ENCODE assay signal across 8 mouse cellular contexts in the genomic region with DNA sequence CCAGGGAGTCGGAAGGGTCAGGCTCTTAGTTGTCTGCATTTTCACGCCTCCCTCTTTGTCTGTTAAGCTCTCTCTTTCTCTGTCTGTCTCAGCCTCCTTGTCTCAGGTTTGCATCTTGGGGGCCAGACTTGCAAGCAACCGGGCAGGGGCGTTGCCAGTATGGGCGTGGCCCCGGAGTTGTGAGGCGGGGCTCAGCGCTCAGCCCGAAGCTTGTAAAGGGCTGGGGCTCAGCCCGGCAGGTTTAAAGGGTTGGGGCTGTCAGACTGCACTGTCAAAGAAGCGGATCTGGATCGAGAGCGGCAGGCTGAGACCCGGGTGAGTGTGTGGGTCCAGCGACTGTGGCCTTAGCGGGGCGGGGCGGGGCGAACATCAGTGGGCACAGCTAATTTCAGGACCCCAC. TPM values are rescaled to one million over a fixed set of nuclear protein-coding genes. Genes with fewer than 3 reads are reported as not detected.
DNase-seq lines count a peak whose midpoint lies in the region; ATAC-seq lines count a peak whose summit lies in the region.

Cyp4f39 (plus strand) TSS at position 242 of the 400 bp plus-strand sequence.

- peaks cover 12% of the 10 kb centered on the region for H3K4me1 ChIP-seq in embryonic facial prominence, embryonic 10.5 days
- peaks cover 46% of the 10 kb centered on the region for H3K4me1 ChIP-seq in liver, embryonic 15.5 days (replicated peaks)
- no peaks in the 10 kb centered on the region for H3K4me1 ChIP-seq in neural tube, embryonic 14.5 days (ENCODE audit: control insufficient read depth, insufficient read depth, low read length)

- peaks cover 32% of the 10 kb centered on the region for H3K27me3 ChIP-seq in embryonic facial prominence, embryonic 10.5 days (replicated peaks; ENCODE audit: low read depth, poor library complexity, severe bottlenecking)
- peaks cover 24% of the 10 kb centered on the region for H3K27me3 ChIP-seq in liver, embryonic 15.5 days
- H3K27me3 ChIP-seq in neural tube, embryonic 14.5 days (ENCODE audit: control insufficient read depth, insufficient read depth, low read length) = peaks cover 8% of the 10 kb centered on the region; the same call in 1 of the 2 replicates

- DNase-seq in ovary, postnatal 14 days (ENCODE audit: low spot score) = peak; percentile 12
- no peak for DNase-seq in ovary, postnatal 10 days (ENCODE audit: low spot score)
- DNase-seq in embryonic facial prominence, embryonic 10.5 days (ENCODE audit: low spot score) = peak; percentile 65
- no peak for DNase-seq in layer of hippocampus, adult 9-10 months (ENCODE audit: low spot score)

- 2% methylated on average over 19 of the region's 19 CpGs for WGBS in embryonic facial prominence, embryonic 10.5 days
- under 1% methylated on average over 19 of the region's 19 CpGs for WGBS in liver, embryonic 15.5 days (ENCODE audit: insufficient replicate concordance)
- WGBS in neural tube, embryonic 14.5 days = 1% methylated on average over 19 of the region's 19 CpGs

- no peaks in the 10 kb centered on the region for H3K9me3 ChIP-seq in embryonic facial prominence, embryonic 10.5 days
- H3K9me3 ChIP-seq in liver, embryonic 15.5 days (replicated peaks) = 0 out of 2 replicates have a peak, but pooled peaks cover 2% of the 10 kb centered on the region
- H3K9me3 ChIP-seq in neural tube, embryonic 14.5 days (ENCODE audit: control insufficient read depth, low read length) = no peaks in the 10 kb centered on the region

- no peak within 1 kb of the TSS for H3K9ac ChIP-seq in liver, embryonic 15.5 days
- no peak within 1 kb of the TSS for H3K9ac ChIP-seq in neural tube, embryonic 14.5 days (replicated peaks; ENCODE audit: low read depth, low read length)

- H3K36me3 ChIP-seq in embryonic facial prominence, embryonic 10.5 days (replicated peaks) = no peaks in the 10 kb centered on the region
- H3K36me3 ChIP-seq in liver, embryonic 15.5 days (replicated peaks) = no peaks in the 10 kb centered on the region
- H3K36me3 ChIP-seq in neural tube, embryonic 14.5 days (ENCODE audit: control insufficient read depth, insufficient read depth, low read length) = no peaks in the 10 kb centered on the region

- peak; percentile 52 to 75; a peak in 3 of 4 replicates for ATAC-seq in hematopoietic stem cell, adult 5-6 weeks (replicated peaks in 1 of 2; ENCODE audit: insufficient read depth in 1 of 2, low FRiP score in 2 of 2, low TSS enrichment in 1 of 2, low read depth in 1 of 2, poor library complexity in 2 of 2, severe bottlenecking in 2 of 2)
- peak; percentile 45; the same call in 1 of the 2 replicates for ATAC-seq in liver, embryonic 15.5 days (ENCODE audit: insufficient read depth)
- no peak for ATAC-seq in neural tube, embryonic 14.5 days (ENCODE audit: low read depth)
- no peak for ATAC-seq in activated CD4-positive, CD25-positive, alpha-beta regulatory T cell, adult 4 months

- H3K27ac ChIP-seq in embryonic facial prominence, embryonic 10.5 days (replicated peaks) = no peak within 1 kb of the TSS
- H3K27ac ChIP-seq in liver, embryonic 15.5 days (replicated peaks) = no peak within 1 kb of the TSS
- H3K27ac ChIP-seq in neural tube, embryonic 14.5 days (ENCODE audit: low read depth, low read length) = no peak within 1 kb of the TSS

- H3K4me3 ChIP-seq in embryonic facial prominence, embryonic 10.5 days = peak within 1 kb of the TSS; percentile 53
- peak within 1 kb of the TSS; percentile 33 for H3K4me3 ChIP-seq in liver, embryonic 15.5 days (replicated peaks)
- peak within 1 kb of the TSS; percentile 3; the same call in 1 of the 2 replicates for H3K4me3 ChIP-seq in neural tube, embryonic 14.5 days (ENCODE audit: low read depth, low read length)

- H3K4me2 ChIP-seq in liver, embryonic 15.5 days = peak within 1 kb of the TSS; percentile 67
- H3K4me2 ChIP-seq in neural tube, embryonic 14.5 days (ENCODE audit: low read depth, low read length) = peak within 1 kb of the TSS; percentile 43

RNA-seq across cellular contexts. Expression of gene Cyp4f39, which starts in this region (rescaled TPM):
- polyA plus RNA-seq in embryonic facial prominence, embryonic 10.5 days (2016; fragmentation: Nextera tagmentation; extraction: Ambion mirVana) = 0.44 and 0.63 TPM in 2 replicates
- total RNA-seq in hematopoietic stem cell, adult 5-6 weeks (2017) = 0.99 TPM in 1 of 2 replicates, not detected in the other
- 0.52 and 0.83 TPM in 2 replicates for polyA plus RNA-seq in liver, embryonic 15.5 days (2015; fragmentation: Nextera tagmentation; extraction: Ambion mirVana)
- polyA plus RNA-seq in neural tube, embryonic 14.5 days (2014; fragmentation: Nextera tagmentation; extraction: Ambion mirVana) = 0.79 and 0.92 TPM in 2 replicates
- under 1 TPM in 1 of 2 experiments, not detected in 1; 0.68 TPM for polyA plus RNA-seq in activated CD4-positive, CD25-positive, alpha-beta regulatory T cell, adult 4 months (2017; shearing (Covaris generic))

Comparison
In these comparisons a context has a peak if more than half of its experiments do, and no peak if none do; other contexts are left out.
1. Peak in DNase-seq and H3K4me3 ChIP-seq in embryonic facial prominence, embryonic 10.5 days; RNA of the gene not detected or under 1 TPM.
2. Peak in ATAC-seq in hematopoietic stem cell, adult 5-6 weeks; RNA of the gene not detected or under 1 TPM.
3. Peak in ATAC-seq, H3K4me3 ChIP-seq and H3K4me2 ChIP-seq in liver, embryonic 15.5 days; RNA of the gene not detected or under 1 TPM.
4. H3K4me3 ChIP-seq: peak in every context shown above with its lines; median percentile 53 in embryonic facial prominence, embryonic 10.5 days; 33 in liver, embryonic 15.5 days; 3 in neural tube, embryonic 14.5 days.